Mouse (Mus musculus): Measurements from ENCODE around the gene S1pr3. TPM values are rescaled to one million over a fixed set of nuclear protein-coding genes. Genes with fewer than 3 reads are reported as not detected.
A peak's percentile ranks its signal among the peaks of the same experiment; 100 is the strongest.

S1pr3 gene
- polyA plus RNA-seq, 1 experiment from 2014 or later = 56.8 TPM

- Histone ChIP-seq H3K36me3 (no peaks in the 10 kb centered on the region), H3K4me3 (no peak overlapping the region), H3K9ac (no peak overlapping the region), H3K9me3 (replicated peaks) (no peaks in the 10 kb centered on the region), H3K4me2 (replicated peaks) (no peak overlapping the region), H3K27ac (no peak overlapping the region), H3K4me1 (no peaks in the 10 kb centered on the region), H3K27me3 (no peaks in the 10 kb centered on the region)
- ATAC-seq (ENCODE audit: low FRiP score) = no peak
- 19% methylated on average over 5 of the region's 5 CpGs for WGBS
These were observed 16.2 kb downstream of the S1pr3 start for GRCm38 (mm10) chr13:51424647-51425046.

GRCm38 (mm10) chr13:51425662-51426443 is 17.4 kb downstream of the S1pr3 start:
- H3K9ac ChIP-seq = no peak overlapping the region
- no peak overlapping the region for H3K27ac ChIP-seq
- no peak overlapping the region for H3K4me2 ChIP-seq (replicated peaks)
- no peaks in the 10 kb centered on the region for H3K36me3 ChIP-seq
- no peaks in the 10 kb centered on the region for H3K4me1 ChIP-seq
- 87% methylated on average over 4 of the region's 4 CpGs for WGBS
- H3K4me3 ChIP-seq = no peak overlapping the region
- H3K9me3 ChIP-seq (replicated peaks) = no peaks in the 10 kb centered on the region
- ATAC-seq (ENCODE audit: low FRiP score) = no peak
- H3K27me3 ChIP-seq = no peaks in the 10 kb centered on the region

GRCm38 (mm10) chr13:51433371-51433770 is 24.9 kb downstream of the S1pr3 start:
- no peak for ATAC-seq (ENCODE audit: low FRiP score)
- Histone ChIP-seq H3K9ac (no peak overlapping the region), H3K36me3 (no peaks in the 10 kb centered on the region), H3K27ac (no peak overlapping the region), H3K4me2 (replicated peaks) (no peak overlapping the region), H3K4me1 (no peaks in the 10 kb centered on the region; the same call in 1 of the 2 replicates), H3K4me3 (no peak overlapping the region), H3K9me3 (replicated peaks) (no peaks in the 10 kb centered on the region), H3K27me3 (no peaks in the 10 kb centered on the region)
- WGBS = 41% methylated on average over 3 of the region's 3 CpGs

- no peak overlapping the region for H3K27ac ChIP-seq
- no peak for ATAC-seq (ENCODE audit: low FRiP score)
- no peaks in the 10 kb centered on the region for H3K27me3 ChIP-seq
- WGBS = 66% methylated on average over 2 of the region's 2 CpGs
- no peak overlapping the region for H3K4me3 ChIP-seq
- no peak overlapping the region for H3K9ac ChIP-seq
- no peaks in the 10 kb centered on the region for H3K36me3 ChIP-seq
- no peak overlapping the region for H3K4me2 ChIP-seq (replicated peaks)
- H3K4me1 ChIP-seq = no peaks in the 10 kb centered on the region; the same call in 1 of the 2 replicates
- H3K9me3 ChIP-seq (replicated peaks) = no peaks in the 10 kb centered on the region
These were observed 26.0 kb downstream of the S1pr3 start for GRCm38 (mm10) chr13:51434460-51434859.

DNA sequence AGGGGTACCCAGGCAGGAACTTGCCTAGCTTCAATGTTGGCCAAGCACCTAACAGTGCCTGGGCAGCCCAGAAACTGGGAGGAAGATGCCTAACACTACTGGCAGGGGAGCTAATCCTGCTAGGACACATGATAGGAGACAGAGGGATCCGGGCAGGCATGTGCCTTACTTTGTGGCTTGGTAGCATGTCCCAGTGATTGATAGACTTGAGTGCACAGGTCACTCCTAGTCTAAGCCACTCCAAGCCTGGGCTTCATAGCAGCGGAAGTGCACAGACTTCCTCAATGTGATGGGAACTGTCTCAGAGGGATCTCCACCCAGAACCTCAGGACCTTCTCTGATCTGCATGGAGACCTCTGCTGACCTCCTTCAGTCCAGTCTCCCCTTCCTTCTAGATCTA is 26.7 kb downstream of the S1pr3 start:
- no peaks in the 10 kb centered on the region; the same call in 1 of the 2 replicates for H3K4me1 ChIP-seq
- no peaks in the 10 kb centered on the region for H3K9me3 ChIP-seq (replicated peaks)
- no peak overlapping the region for H3K4me3 ChIP-seq
- H3K27me3 ChIP-seq = no peaks in the 10 kb centered on the region
- H3K36me3 ChIP-seq = no peaks in the 10 kb centered on the region
- ATAC-seq (ENCODE audit: low FRiP score) = no peak
- no peak overlapping the region for H3K4me2 ChIP-seq (replicated peaks)
- no peak overlapping the region for H3K27ac ChIP-seq
- no peak overlapping the region for H3K9ac ChIP-seq
- whole genome bisulfite sequencing = 75% methylated on average over 2 of the region's 2 CpGs

- H3K4me3 ChIP-seq = no peak overlapping the region
- H3K27ac ChIP-seq = no peak overlapping the region
- no peak overlapping the region for H3K4me2 ChIP-seq (replicated peaks)
- H3K36me3 ChIP-seq = no peaks in the 10 kb centered on the region
- WGBS = 64% methylated on average over 14 of the region's 14 CpGs
- no peaks in the 10 kb centered on the region; the same call in 1 of the 2 replicates for H3K4me1 ChIP-seq
- ATAC-seq (ENCODE audit: low FRiP score) = peak; percentile 64
- no peaks in the 10 kb centered on the region for H3K9me3 ChIP-seq (replicated peaks)
- no peaks in the 10 kb centered on the region; the same call in 1 of the 2 replicates for H3K27me3 ChIP-seq
- no peak overlapping the region for H3K9ac ChIP-seq
These were observed 29.0 kb downstream of the S1pr3 start for GRCm38 (mm10) chr13:51437105-51438085.

DNA sequence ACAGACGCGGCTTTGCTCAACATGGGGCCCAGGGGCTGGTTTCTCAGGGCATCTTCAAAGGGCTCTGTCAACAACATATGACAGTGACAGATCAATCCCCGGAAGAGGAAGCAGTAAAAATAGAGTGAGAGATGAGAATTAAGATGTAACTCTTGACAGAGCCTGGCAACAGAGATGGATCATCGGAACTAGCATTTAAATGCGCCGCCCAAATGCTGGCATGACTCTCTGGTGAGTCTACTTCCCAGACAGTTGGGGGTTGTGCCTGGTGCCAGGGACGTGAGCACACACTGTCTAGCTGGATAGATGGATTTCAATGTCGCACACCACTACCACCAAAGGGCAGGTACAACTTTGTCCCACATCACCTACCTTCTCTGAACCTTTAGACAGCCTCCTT is 34.5 kb downstream of the S1pr3 start:
- ATAC-seq (ENCODE audit: low FRiP score) = no peak

GRCm38 (mm10) chr13:51446550-51446949 is 38.1 kb downstream of the S1pr3 start:
- no peak overlapping the region for H3K4me2 ChIP-seq (replicated peaks)
- WGBS = 75% methylated on average over 4 of the region's 4 CpGs
- no peak overlapping the region for H3K4me3 ChIP-seq
- no peaks in the 10 kb centered on the region for H3K4me1 ChIP-seq
- H3K36me3 ChIP-seq = no peaks in the 10 kb centered on the region
- no peaks in the 10 kb centered on the region for H3K9me3 ChIP-seq (replicated peaks)
- no peak overlapping the region for H3K27ac ChIP-seq
- no peak for ATAC-seq (ENCODE audit: low FRiP score)
- no peak overlapping the region for H3K9ac ChIP-seq
- H3K27me3 ChIP-seq = no peaks in the 10 kb centered on the region; the same call in 1 of the 2 replicates

More for the DNA sequence above, 34.5 kb downstream of the S1pr3 start:
- no peak overlapping the region for H3K9ac ChIP-seq
- no peak overlapping the region for H3K4me3 ChIP-seq
- H3K27ac ChIP-seq = no peak overlapping the region
- H3K4me1 ChIP-seq = no peaks in the 10 kb centered on the region
- H3K9me3 ChIP-seq (replicated peaks) = no peaks in the 10 kb centered on the region
- H3K36me3 ChIP-seq = no peaks in the 10 kb centered on the region
- no peaks in the 10 kb centered on the region; the same call in 1 of the 2 replicates for H3K27me3 ChIP-seq
- WGBS = 81% methylated on average over 8 of the region's 8 CpGs
- H3K4me2 ChIP-seq (replicated peaks) = no peak overlapping the region

DNA sequence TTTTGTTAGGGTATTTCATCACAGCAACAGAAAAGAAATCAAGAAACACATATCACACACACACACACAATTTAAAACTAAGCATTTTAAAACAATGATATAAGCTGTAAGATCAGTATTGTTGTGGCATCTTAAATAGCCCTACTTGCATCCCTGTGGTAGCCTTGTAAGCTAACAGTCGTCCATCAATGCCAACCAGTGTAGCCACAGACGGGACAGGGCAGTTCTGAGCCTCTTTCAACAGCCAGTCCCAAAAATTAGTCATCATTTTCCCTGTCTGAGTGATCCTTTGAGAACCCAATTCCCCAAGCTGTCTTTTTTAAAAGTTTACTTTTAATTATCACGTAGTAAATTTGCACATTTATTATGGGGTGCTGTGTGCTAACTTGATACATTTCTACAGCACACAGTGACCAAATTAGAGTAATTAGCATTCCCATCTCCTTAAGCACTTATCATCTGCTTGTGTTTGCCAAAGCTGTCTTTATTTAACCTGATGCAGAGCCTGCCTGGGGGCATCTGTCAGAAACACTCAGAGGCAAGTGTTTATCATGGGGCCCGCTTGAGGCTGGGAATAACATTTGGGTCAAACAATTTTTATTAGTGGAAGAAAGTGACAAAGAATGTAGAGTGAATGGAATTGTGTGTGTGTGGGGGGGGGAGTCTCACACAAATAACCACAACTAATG is 47.9 kb downstream of the S1pr3 start:
- Histone ChIP-seq H3K9ac (no peak overlapping the region), H3K9me3 (replicated peaks) (no peaks in the 10 kb centered on the region), H3K4me1 (peaks cover 3% of the 10 kb centered on the region; the same call in 1 of the 2 replicates), H3K27me3 (no peaks in the 10 kb centered on the region), H3K36me3 (no peaks in the 10 kb centered on the region), H3K4me2 (replicated peaks) (no peak overlapping the region), H3K4me3 (no peak overlapping the region), H3K27ac (no peak overlapping the region)
- no peak for ATAC-seq (ENCODE audit: low FRiP score)
- WGBS = 46% methylated on average over 4 of the region's 4 CpGs

DNA sequence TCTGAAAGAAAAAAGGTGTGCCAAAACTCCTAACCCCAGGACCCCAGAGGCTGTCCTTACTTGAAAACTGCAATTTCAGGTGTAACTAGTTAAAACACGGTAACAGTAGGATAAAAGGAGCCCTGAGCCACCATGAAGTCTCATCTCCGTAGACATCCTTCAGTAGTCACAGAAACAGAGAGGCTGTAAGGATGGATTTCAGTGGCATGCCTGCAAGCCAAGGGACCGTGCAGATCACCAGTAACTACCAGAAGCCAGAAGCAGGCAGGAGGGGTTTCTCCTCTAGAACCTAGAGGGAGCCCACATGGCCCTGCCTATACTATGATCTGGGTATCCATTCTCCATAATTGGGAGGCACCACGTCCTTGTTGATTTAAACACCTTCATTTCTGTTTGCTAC is 55.9 kb downstream of the S1pr3 start:
- Histone ChIP-seq H3K4me3 (no peak overlapping the region), H3K4me2 (replicated peaks) (no peak overlapping the region), H3K9ac (no peak overlapping the region), H3K9me3 (replicated peaks) (no peaks in the 10 kb centered on the region), H3K4me1 (0 out of 2 replicates have a peak, but pooled peaks cover 4% of the 10 kb centered on the region), H3K36me3 (no peaks in the 10 kb centered on the region), H3K27me3 (no peaks in the 10 kb centered on the region), H3K27ac (no peak overlapping the region)
- no peak for ATAC-seq (ENCODE audit: low FRiP score)
- WGBS = 72% methylated on average over 4 of the region's 4 CpGs

DNA sequence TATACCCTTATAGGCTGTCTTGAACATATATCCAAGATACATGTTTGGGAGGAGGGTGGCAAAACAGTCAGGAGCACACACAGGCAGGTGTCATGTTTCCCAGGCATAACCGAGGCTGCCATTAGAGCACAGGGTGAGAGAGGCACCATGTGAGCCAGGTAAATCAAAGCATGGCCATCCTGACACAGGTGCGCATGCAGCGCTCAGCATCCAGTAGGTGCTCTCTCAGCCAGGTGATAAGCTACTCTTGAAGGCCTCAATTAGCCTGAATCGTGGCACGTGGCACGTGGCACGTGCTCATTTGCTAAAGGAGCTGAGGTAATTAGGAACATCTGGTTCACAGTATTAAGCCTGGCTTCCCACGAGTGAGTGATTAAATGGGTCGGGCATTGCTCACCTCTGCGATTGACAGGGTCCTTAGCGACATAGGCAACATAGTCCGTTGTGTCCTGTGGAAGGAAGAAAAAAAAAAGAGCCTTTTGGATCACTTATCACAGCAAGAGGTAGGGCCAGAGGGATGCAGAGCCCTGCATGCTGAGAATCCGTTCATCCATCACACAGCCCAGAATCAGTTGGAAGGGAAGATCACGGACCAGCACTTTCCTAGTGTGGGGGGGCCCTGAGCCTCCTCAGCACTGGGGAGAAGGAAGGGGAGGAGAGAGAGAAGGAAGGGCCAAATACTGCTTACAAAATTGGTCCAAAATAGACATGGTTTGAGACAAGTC is 57.8 kb downstream of the S1pr3 start:
- Histone ChIP-seq H3K4me2 (replicated peaks) (no peak overlapping the region), H3K27me3 (no peaks in the 10 kb centered on the region), H3K27ac (no peak overlapping the region), H3K4me1 (0 out of 2 replicates have a peak, but pooled peaks cover 4% of the 10 kb centered on the region), H3K9ac (no peak overlapping the region), H3K36me3 (no peaks in the 10 kb centered on the region), H3K9me3 (replicated peaks) (no peaks in the 10 kb centered on the region), H3K4me3 (no peak overlapping the region)
- WGBS = 59% methylated on average over 14 of the region's 14 CpGs
- no peak for ATAC-seq (ENCODE audit: low FRiP score)

Data from hindbrain, embryonic 12.5 days (tissue).